ENCODE assay signal across 16 mouse cellular contexts in genomic region chr9:48757650-48758580, GRCm38 (mm10).
DNase-seq lines count a peak whose midpoint lies in the region; ATAC-seq and TF ChIP-seq lines count a peak whose summit lies in the region.
"Had no signal": no experiment of that assay in that cellular context is flagged by ENCODE, and none has a peak within 500 bp of the region (broad histone marks: within the 10 kb centered on the region; RNA-seq: fewer than 3 reads in every experiment).

No protein-coding gene starts in this region.

- H3K36me3 ChIP-seq in hindbrain, embryonic 16.5 days (ENCODE audit: control insufficient read depth, insufficient read depth, low read length) = no peaks in the 10 kb centered on the region
- H3K36me3 ChIP-seq in hindbrain, embryonic 13.5 days = no peaks in the 10 kb centered on the region
- peaks cover 28% of the 10 kb centered on the region for H3K36me3 ChIP-seq in midbrain, embryonic 10.5 days
- no peaks in the 10 kb centered on the region for H3K36me3 ChIP-seq in midbrain, embryonic 16.5 days (ENCODE audit: control insufficient read depth, insufficient read depth, low read length)
- H3K36me3 ChIP-seq in neural tube, embryonic 15.5 days = no peaks in the 10 kb centered on the region
- peaks cover 28% of the 10 kb centered on the region for H3K36me3 ChIP-seq in heart, adult 2 months (ENCODE audit: control insufficient read depth, insufficient read depth, low read length)
- H3K36me3 ChIP-seq: hindbrain, embryonic 15.5 days; liver, embryonic 15.5 days had no signal

- intact Hi-C loops in heart, adult 2 months (cut with DNase I) = no loop called here

- no peak overlapping the region for H3K4me2 ChIP-seq in hindbrain, embryonic 16.5 days (ENCODE audit: low read length)
- no peak overlapping the region for H3K4me2 ChIP-seq in hindbrain, embryonic 13.5 days
- no peak overlapping the region for H3K4me2 ChIP-seq in midbrain, embryonic 16.5 days (ENCODE audit: low read length)
- H3K4me2 ChIP-seq in neural tube, embryonic 15.5 days = no peak overlapping the region
- H3K4me2 ChIP-seq: hindbrain, embryonic 15.5 days; liver, embryonic 15.5 days had no signal

- H3K9ac ChIP-seq in hindbrain, embryonic 16.5 days (ENCODE audit: low read depth, low read length) = no peak overlapping the region
- H3K9ac ChIP-seq in hindbrain, embryonic 13.5 days = no peak overlapping the region
- no peak overlapping the region for H3K9ac ChIP-seq in midbrain, embryonic 16.5 days (ENCODE audit: low read depth, low read length)
- no peak overlapping the region for H3K9ac ChIP-seq in neural tube, embryonic 15.5 days (replicated peaks)
- no peak overlapping the region for H3K9ac ChIP-seq in heart, adult 2 months (ENCODE audit: low read depth, low read length)
- H3K9ac ChIP-seq: hindbrain, embryonic 15.5 days; liver, embryonic 15.5 days had no signal

- H3K9me3 ChIP-seq in hindbrain, embryonic 16.5 days (ENCODE audit: control insufficient read depth, low read length) = no peaks in the 10 kb centered on the region
- no peaks in the 10 kb centered on the region for H3K9me3 ChIP-seq in hindbrain, embryonic 13.5 days
- H3K9me3 ChIP-seq in midbrain, embryonic 10.5 days (replicated peaks) = no peaks in the 10 kb centered on the region
- H3K9me3 ChIP-seq in midbrain, embryonic 16.5 days (replicated peaks; ENCODE audit: control insufficient read depth, low read length, poor library complexity, severe bottlenecking) = no peaks in the 10 kb centered on the region
- no peaks in the 10 kb centered on the region for H3K9me3 ChIP-seq in neural tube, embryonic 15.5 days (replicated peaks)
- H3K9me3 ChIP-seq: hindbrain, embryonic 15.5 days; liver, embryonic 15.5 days had no signal

- WGBS in hindbrain, embryonic 16.5 days = 49% methylated on average over 13 of the region's 13 CpGs
- WGBS in hindbrain, embryonic 13.5 days = 48% methylated on average over 13 of the region's 13 CpGs
- 72% methylated on average over 13 of the region's 13 CpGs for WGBS in midbrain, embryonic 10.5 days
- WGBS in midbrain, embryonic 16.5 days = 59% methylated on average over 13 of the region's 13 CpGs
- WGBS in neural tube, embryonic 15.5 days = 12% methylated on average over 13 of the region's 13 CpGs
- 85% methylated on average over 13 of the region's 13 CpGs for WGBS in heart, adult 2 months

- 0 out of 2 replicates have a peak overlapping the region, but pooled peaks have one; percentile 13 for H3K27ac ChIP-seq in hindbrain, embryonic 16.5 days (ENCODE audit: low read depth, low read length)
- H3K27ac ChIP-seq in hindbrain, embryonic 13.5 days = no peak overlapping the region
- peak overlapping the region; percentile 59 for H3K27ac ChIP-seq in midbrain, embryonic 10.5 days (replicated peaks)
- H3K27ac ChIP-seq in midbrain, embryonic 16.5 days (ENCODE audit: low read length) = no peak overlapping the region
- 0 out of 2 replicates have a peak overlapping the region, but pooled peaks have one; percentile 38 for H3K27ac ChIP-seq in neural tube, embryonic 15.5 days (replicated peaks)
- H3K27ac ChIP-seq in heart, adult 2 months = no peak overlapping the region
- H3K27ac ChIP-seq: hindbrain, embryonic 15.5 days; liver, embryonic 15.5 days had no signal

- no peak for TF ChIP-seq POLR2A in heart, adult 2 months (IDR thresholded peaks at IDR 0.05; ENCODE audit: insufficient read depth, low read depth, low read length)

- H3K79me2 ChIP-seq in heart, adult 2 months (replicated peaks; ENCODE audit: control insufficient read depth, insufficient read depth, low read length) = peaks cover 10% of the 10 kb centered on the region; the same call in 1 of the 2 replicates

- TF ChIP-seq CTCF in heart, adult 2 months (IDR thresholded peaks at IDR 0.05) = no peak

- no peak overlapping the region for H3K4me3 ChIP-seq in hindbrain, embryonic 16.5 days (ENCODE audit: low read length)
- no peak overlapping the region for H3K4me3 ChIP-seq in hindbrain, embryonic 13.5 days
- H3K4me3 ChIP-seq in midbrain, embryonic 10.5 days = no peak overlapping the region
- no peak overlapping the region for H3K4me3 ChIP-seq in midbrain, embryonic 16.5 days (ENCODE audit: low read depth, low read length)
- H3K4me3 ChIP-seq in neural tube, embryonic 15.5 days (replicated peaks) = no peak overlapping the region
- H3K4me3 ChIP-seq in heart, adult 2 months = no peak overlapping the region
- H3K4me3 ChIP-seq: hindbrain, embryonic 15.5 days; liver, embryonic 15.5 days had no signal

- peaks cover 10% of the 10 kb centered on the region; the same call in 1 of the 2 replicates for H3K4me1 ChIP-seq in hindbrain, embryonic 16.5 days (ENCODE audit: control insufficient read depth, insufficient read depth, low read depth, low read length)
- peaks cover 56% of the 10 kb centered on the region for H3K4me1 ChIP-seq in hindbrain, embryonic 13.5 days (replicated peaks)
- H3K4me1 ChIP-seq in midbrain, embryonic 10.5 days = peaks cover 66% of the 10 kb centered on the region
- peaks cover 11% of the 10 kb centered on the region; the same call in 1 of the 2 replicates for H3K4me1 ChIP-seq in midbrain, embryonic 16.5 days (ENCODE audit: control insufficient read depth, insufficient read depth, low read length)
- H3K4me1 ChIP-seq in neural tube, embryonic 15.5 days = peaks cover 52% of the 10 kb centered on the region
- H3K4me1 ChIP-seq in heart, adult 2 months (ENCODE audit: control insufficient read depth, insufficient read depth, low read length) = peaks cover 49% of the 10 kb centered on the region

- peak; percentile 31 to 74 for DNase-seq in adrenal gland, adult (ENCODE audit: inconsistent age in 2 of 2, low spot score in 1 of 2)
- DNase-seq in adrenal gland, postnatal 25 days = no peak
- no peak for DNase-seq in midbrain, embryonic 10.5 days (ENCODE audit: low spot score)
- DNase-seq in heart, adult 2 months = no peak
- DNase-seq: cerebellum, adult 11-12 months; kidney, postnatal 25 days; left cerebral cortex, postnatal 4 days; spleen, adult 18-20 months; thymus, postnatal 25 days had no signal

- no peak for TF ChIP-seq EP300 in heart, adult 2 months (IDR thresholded peaks at IDR 0.05; ENCODE audit: insufficient read depth, low read depth, low read length)

- no peaks in the 10 kb centered on the region for H3K27me3 ChIP-seq in hindbrain, embryonic 16.5 days (replicated peaks; ENCODE audit: control insufficient read depth, insufficient read depth, low read length)
- no peaks in the 10 kb centered on the region for H3K27me3 ChIP-seq in hindbrain, embryonic 13.5 days
- no peaks in the 10 kb centered on the region for H3K27me3 ChIP-seq in midbrain, embryonic 10.5 days (ENCODE audit: low read depth, poor library complexity, severe bottlenecking)
- no peaks in the 10 kb centered on the region for H3K27me3 ChIP-seq in midbrain, embryonic 16.5 days (ENCODE audit: control insufficient read depth, insufficient read depth, low read depth, low read length)
- H3K27me3 ChIP-seq in neural tube, embryonic 15.5 days (replicated peaks) = no peaks in the 10 kb centered on the region
- no peaks in the 10 kb centered on the region for H3K27me3 ChIP-seq in heart, adult 2 months (ENCODE audit: control insufficient read depth, insufficient read depth, low read length)
- H3K27me3 ChIP-seq: hindbrain, embryonic 15.5 days; liver, embryonic 15.5 days had no signal

- no peak for ATAC-seq in hindbrain, embryonic 16.5 days
- ATAC-seq in hindbrain, embryonic 13.5 days (ENCODE audit: low FRiP score) = no peak
- no peak for ATAC-seq in midbrain, embryonic 16.5 days
- ATAC-seq in neural tube, embryonic 15.5 days (ENCODE audit: low FRiP score) = peak; percentile 30; the same call in 1 of the 2 replicates
- ATAC-seq: forebrain, embryonic 14.5 days had no signal

Comparison
In these comparisons a context has a peak if more than half of its experiments do, and no peak if none do; other contexts are left out.
1. DNase-seq: peak in adrenal gland, adult (2 of 2); none in adrenal gland, postnatal 25 days (single experiment), midbrain, embryonic 10.5 days (single experiment) and heart, adult 2 months (0 of 2).
2. H3K27ac ChIP-seq: peak in hindbrain, embryonic 16.5 days (single experiment), midbrain, embryonic 10.5 days (single experiment) and neural tube, embryonic 15.5 days (single experiment); none in hindbrain, embryonic 13.5 days (single experiment), midbrain, embryonic 16.5 days (single experiment) and heart, adult 2 months (single experiment).